Mouse (Mus musculus) frontal cortex, adult 2 months (tissue): Measurements from ENCODE around the gene Mcoln3. TPM values are rescaled to one million over a fixed set of nuclear protein-coding genes. Genes with fewer than 3 reads are reported as not detected.
A peak's percentile ranks its signal among the peaks of the same experiment; 100 is the strongest.

Source experiments
- DNase-seq, 2 experiments: peaks; one replicate each; pipeline ENCODE4 v3.0.0; 2022; ENCODE audit warnings: low spot score in 1 of 2; ENCODE audit errors: extremely low spot score in 1 of 2
- polyA plus RNA-seq: library from polyadenylated mRNA; depleted of rRNA; stranded (reverse); fragments of >200 nt; gene quantifications from 2 replicates; pipeline ENCODE4 v1.2.3, GENCODE M21; 2012; rRNA removed

The Mcoln3 gene
- polyA plus RNA-seq, result 0.06 TPM in 1 of 2 replicates, not detected in the other

GRCm38 (mm10) chr3:146117258-146117996 lies at the start of gene Mcoln3:
Mcoln3 (plus strand) TSS chr3:146117450.
- no peak for DNase-seq

GRCm38 (mm10) chr3:146069276-146069675 lies 48.0 kb upstream of the Mcoln3 start:
- DNase-seq, result no peak

GRCm38 (mm10) chr3:146072780-146073179 lies 44.5 kb upstream of the Mcoln3 start:
- DNase-seq, result peak in 1 of 2 experiments; percentile 50

- DNase-seq, result no peak
These were observed 37.0 kb upstream of the Mcoln3 start for GRCm38 (mm10) chr3:146080241-146080640.

GRCm38 (mm10) chr3:146090988-146091657 lies 26.1 kb upstream of the Mcoln3 start:
- DNase-seq, result no peak

- no peak for DNase-seq
These were observed 22.2 kb upstream of the Mcoln3 start for GRCm38 (mm10) chr3:146095066-146095465.

GRCm38 (mm10) chr3:146096986-146097385 lies 20.3 kb upstream of the Mcoln3 start:
- DNase-seq, result no peak

GRCm38 (mm10) chr3:146097861-146098260 lies 19.4 kb upstream of the Mcoln3 start:
- DNase-seq, result no peak

- no peak for DNase-seq
These were observed 17.3 kb upstream of the Mcoln3 start for GRCm38 (mm10) chr3:146099925-146100324.

GRCm38 (mm10) chr3:146102049-146102448 lies 15.2 kb upstream of the Mcoln3 start:
- DNase-seq, result no peak

GRCm38 (mm10) chr3:146107116-146107849 lies 10.0 kb upstream of the Mcoln3 start:
- peak in 1 of 2 experiments; percentile 20 for DNase-seq

- DNase-seq, result peak; percentile 81 to 87
These were observed 9.2 kb upstream of the Mcoln3 start, which contains the start of gene Wdr63 for GRCm38 (mm10) chr3:146107921-146108571. Wdr63 (minus strand) TSS chr3:146108130.

GRCm38 (mm10) chr3:146108945-146109344 lies 8.3 kb upstream of the Mcoln3 start:
- DNase-seq, result no peak

- no peak for DNase-seq
These were observed 6.9 kb upstream of the Mcoln3 start for GRCm38 (mm10) chr3:146110358-146110757.

- no peak for DNase-seq
These were observed 6.3 kb upstream of the Mcoln3 start for GRCm38 (mm10) chr3:146110916-146111315.

- no peak for DNase-seq
These were observed 777 bp downstream of the Mcoln3 start for GRCm38 (mm10) chr3:146117997-146118457.

- DNase-seq, result no peak
These were observed 4.3 kb downstream of the Mcoln3 start for GRCm38 (mm10) chr3:146121310-146122124.

- no peak for DNase-seq
These were observed 4.8 kb downstream of the Mcoln3 start for GRCm38 (mm10) chr3:146122125-146122420.

GRCm38 (mm10) chr3:146122807-146123463 lies 5.7 kb downstream of the Mcoln3 start:
- DNase-seq, result no peak
